Mouse (Mus musculus) MEL (cell line): ENCODE measurements around the gene Psd. TPM values are rescaled to one million over a fixed set of nuclear protein-coding genes. Genes with fewer than 3 reads are reported as not detected.

Experiments
- DNase-seq: peaks from one replicate; pipeline ENCODE4 v3.0.0; 2011; ENCODE audit warnings: low read depth, low spot score
- H3K27ac ChIP-seq: 2 replicates; pipeline ENCODE4 v1.5.1; 2012; ENCODE audit warnings: low read depth, mild to moderate bottlenecking, control low read depth, low read length, moderate library complexity; ENCODE audit not compliant: control insufficient read depth
- H3K27me3 ChIP-seq, 2 experiments: fragments of 150-350 bp in 1 of 2; sonication (generic) in 1 of 2; 2 replicates each; pipeline ENCODE4 v1.6.1; 2012; ENCODE audit warnings: low read length in 2 of 2, mild to moderate bottlenecking in 2 of 2, improper control_type of control experiment in 1 of 2, moderate library complexity in 1 of 2; ENCODE audit not compliant: insufficient read depth in 2 of 2, control insufficient read depth in 1 of 2
- H3K36me3 ChIP-seq, 2 experiments: 2 replicates each; pipeline ENCODE4 v1.6.1; 2012 to 2014; ENCODE audit warnings: low read length in 2 of 2, improper control_type of control experiment in 1 of 2, inconsistent platforms in 1 of 2, mild to moderate bottlenecking in 1 of 2; ENCODE audit not compliant: insufficient read depth in 2 of 2, control insufficient read depth in 1 of 2
- H3K4me1 ChIP-seq, 2 experiments: fragments of 150-350 bp in 1 of 2; sonication (generic) in 1 of 2; 2 replicates each; pipeline ENCODE4 v1.6.1; 2012; ENCODE audit warnings: low read length in 2 of 2, improper control_type of control experiment in 1 of 2, mild to moderate bottlenecking in 1 of 2; ENCODE audit not compliant: insufficient read depth in 2 of 2, control insufficient read depth in 1 of 2
- H3K4me3 ChIP-seq, 2 experiments: fragments of 150-350 bp in 1 of 2; sonication (generic) in 1 of 2; 2 replicates each; pipeline ENCODE4 v1.5.1; 2012; ENCODE audit warnings: low read depth in 2 of 2, low read length in 2 of 2, mild to moderate bottlenecking in 2 of 2, moderate library complexity in 2 of 2, control low read depth in 1 of 2, improper control_type of control experiment in 1 of 2; ENCODE audit not compliant: control insufficient read depth in 1 of 2, insufficient read depth in 1 of 2
- H3K79me2 ChIP-seq: 2 replicates; pipeline ENCODE4 v1.6.1; 2012; ENCODE audit warnings: mild to moderate bottlenecking, low read length, moderate library complexity; ENCODE audit not compliant: control insufficient read depth, poor library complexity, insufficient read depth
- H3K9ac ChIP-seq: 2 replicates; pipeline ENCODE4 v1.6.1; 2012; ENCODE audit warnings: low read depth, mild to moderate bottlenecking, control low read depth, low read length, moderate library complexity; ENCODE audit not compliant: control insufficient read depth, poor library complexity, severe bottlenecking
- H3K9me3 ChIP-seq: fragments of 150-350 bp; sonication (generic); replicated peaks from 2 replicates; pipeline ENCODE4 v1.6.1; 2012; ENCODE audit warnings: mild to moderate bottlenecking, low read length, improper control_type of control experiment, moderate library complexity; ENCODE audit not compliant: insufficient read depth
- BHLHE40 ChIP-seq: IDR thresholded peaks from 2 replicates; pipeline ENCODE4 v1.6.1; 2012; ENCODE audit warnings: low read depth, mild to moderate bottlenecking, inconsistent platforms, low read length, improper control_type of control experiment, borderline replicate concordance
- CTCF ChIP-seq, 3 experiments: IDR thresholded peaks in 2 of 3; conservative IDR thresholded peaks in 1 of 3; 2 replicates each; pipeline ENCODE4 v1.5.1; 2011 to 2012; ENCODE audit warnings: low read length in 3 of 3, low read depth in 2 of 3, mild to moderate bottlenecking in 2 of 3, improper control_type of control experiment in 1 of 3, inconsistent platforms in 1 of 3, mixed read lengths in 1 of 3, moderate library complexity in 1 of 3; ENCODE audit not compliant: control insufficient read depth in 1 of 3, insufficient read depth in 1 of 3, poor library complexity in 1 of 3, severe bottlenecking in 1 of 3
- GATA1 ChIP-seq: IDR thresholded peaks from 2 replicates; pipeline ENCODE4 v1.6.1; 2011; ENCODE audit warnings: low read depth, low read length, improper control_type of control experiment
- HCFC1 ChIP-seq: IDR thresholded peaks from 2 replicates; pipeline ENCODE4 v1.6.1; 2012; ENCODE audit warnings: low read depth, mild to moderate bottlenecking, inconsistent platforms, low read length, improper control_type of control experiment, moderate library complexity
- MXI1 ChIP-seq: IDR thresholded peaks from 2 replicates; pipeline ENCODE4 v1.6.1; 2011; ENCODE audit warnings: mild to moderate bottlenecking, low read depth, low read length, improper control_type of control experiment
- NRF1 ChIP-seq: IDR thresholded peaks from 2 replicates; pipeline ENCODE4 v1.6.1; 2014; ENCODE audit warnings: low read depth, mild to moderate bottlenecking, inconsistent platforms, low read length, improper control_type of control experiment, moderate library complexity; ENCODE audit not compliant: poor library complexity, insufficient read depth, severe bottlenecking
- POLR2A ChIP-seq, 2 experiments: IDR thresholded peaks; 2 replicates each; pipeline ENCODE4 v1.6.1; 2011 to 2012; ENCODE audit warnings: low read length in 2 of 2, mild to moderate bottlenecking in 2 of 2, control low read depth in 1 of 2, improper control_type of control experiment in 1 of 2, low read depth in 1 of 2, moderate library complexity in 1 of 2; ENCODE audit not compliant: control insufficient read depth in 1 of 2, insufficient read depth in 1 of 2, poor library complexity in 1 of 2
- RAD21 ChIP-seq: IDR thresholded peaks from 2 replicates; pipeline ENCODE4 v1.6.1; 2011; ENCODE audit warnings: mild to moderate bottlenecking, low read depth, low read length, improper control_type of control experiment
- SIN3A ChIP-seq: IDR thresholded peaks from 2 replicates; pipeline ENCODE4 v1.6.1; 2012; ENCODE audit warnings: low read length, improper control_type of control experiment, inconsistent platforms
- SMC3 ChIP-seq: IDR thresholded peaks from 2 replicates; pipeline ENCODE4 v1.6.1; 2011; ENCODE audit warnings: low read depth, low read length, improper control_type of control experiment
- UBTF ChIP-seq: IDR thresholded peaks from 2 replicates; pipeline ENCODE4 v1.6.1; 2012; ENCODE audit warnings: low read depth, mild to moderate bottlenecking, inconsistent platforms, low read length, improper control_type of control experiment, moderate library complexity, borderline replicate concordance; ENCODE audit not compliant: insufficient read depth
- USF1 ChIP-seq: IDR thresholded peaks from 2 replicates; pipeline ENCODE4 v1.6.1; 2014; ENCODE audit warnings: low read depth, mild to moderate bottlenecking, inconsistent platforms, low read length, improper control_type of control experiment, moderate library complexity
- ZC3H11A ChIP-seq: IDR thresholded peaks from 2 replicates; pipeline ENCODE4 v1.6.1; 2012; ENCODE audit warnings: low read depth, mild to moderate bottlenecking, inconsistent platforms, low read length, improper control_type of control experiment
- ZMIZ1 ChIP-seq: IDR thresholded peaks from 2 replicates; pipeline ENCODE4 v1.6.1; 2012; ENCODE audit warnings: low read depth, mild to moderate bottlenecking, inconsistent platforms, low read length, improper control_type of control experiment, moderate library complexity
- ZNF384 ChIP-seq: IDR thresholded peaks from 2 replicates; pipeline ENCODE4 v1.6.1; 2012; ENCODE audit warnings: low read depth, mild to moderate bottlenecking, inconsistent platforms, low read length, improper control_type of control experiment
- polyA plus RNA-seq, 2 experiments: library from polyadenylated mRNA; stranded (reverse) in 1 of 2; unstranded in 1 of 2; fragments of >175 nt in 1 of 2; fragments of >200 nt in 1 of 2; gene quantifications; 2 replicates each; pipeline versions ENCODE4 v1.2.1 to v1.2.4; 2012; ENCODE audit warnings: low replicate concordance in 2 of 2, low read depth in 1 of 2; ENCODE audit not compliant: insufficient read length in 2 of 2, insufficient read depth in 1 of 2, missing spikeins in 1 of 2
- total RNA-seq: library from RNA; depleted of rRNA; stranded (reverse); fragments of 300-350 nt; gene quantifications from 2 replicates; pipeline ENCODE4 v1.2.3, GENCODE M21; 2012; rRNA removed

Psd gene
- total and polyA plus RNA-seq, 3 experiments, result 4.5 to 17.2 TPM; not detected in 1

DNA sequence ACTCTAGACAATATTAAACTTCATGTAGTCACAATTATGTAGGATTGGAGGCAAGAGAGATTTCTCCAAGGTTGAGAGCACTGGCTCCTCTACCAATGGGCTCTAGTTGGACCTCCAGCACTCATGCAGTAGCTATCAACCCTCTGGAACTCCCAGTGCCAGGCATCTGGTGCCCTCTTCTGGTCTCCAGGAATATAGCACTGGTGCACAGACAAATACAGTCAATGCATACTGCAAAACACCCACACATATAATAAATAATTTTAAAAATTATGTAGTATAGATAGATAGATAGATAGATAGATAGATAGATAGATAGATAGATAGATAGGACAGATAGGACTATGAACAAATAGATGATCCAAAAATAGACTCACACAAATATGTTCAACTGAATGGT is 51.6 kb downstream of the Psd start:
- no peaks in the 10 kb centered on the region for H3K4me1 ChIP-seq
- H3K4me3 ChIP-seq, result no peak overlapping the region
- DNase-seq, result peak; percentile 79
- H3K9me3 ChIP-seq, result no peaks in the 10 kb centered on the region
- H3K79me2 ChIP-seq, result no peaks in the 10 kb centered on the region
- H3K27me3 ChIP-seq, result no peaks in the 10 kb centered on the region
- no peak overlapping the region for H3K9ac ChIP-seq
- no peak overlapping the region for H3K27ac ChIP-seq
- peaks cover 0 to 11% of the 10 kb centered on the region in 2 experiments; a peak in 2 of 4 replicates for H3K36me3 ChIP-seq
- TF ChIP-seq NRF1 (no peak), GATA1 (peak; percentile 52), HCFC1 (0 out of 2 replicates have a peak, but pooled peaks have one; percentile 39), MXI1 (no peak), POLR2A (IDR thresholded peaks at IDR 0.05; ENCODE audit: control insufficient read depth in 1 of 2, insufficient read depth in 1 of 2, low read depth in 1 of 2, low read length in 2 of 2, poor library complexity in 1 of 2) (no peak), SIN3A (peak; percentile 51; the same call in 1 of the 2 replicates), BHLHE40 (0 out of 2 replicates have a peak, but pooled peaks have one; percentile 45), USF1 (no peak), ZC3H11A (peak; percentile 83), RAD21 (peak; percentile 91), ZNF384 (0 out of 2 replicates have a peak, but pooled peaks have one; percentile 23), CTCF (IDR thresholded peaks at IDR 0.05 in 2 of 3, conservative IDR thresholded peaks at IDR 0.05 in 1 of 3; ENCODE audit: control insufficient read depth in 1 of 3, insufficient read depth in 1 of 3, low read depth in 2 of 3, low read length in 3 of 3, poor library complexity in 1 of 3, severe bottlenecking in 1 of 3) (peak; percentile 85 to 92 (median 86)), UBTF (no peak), ZMIZ1 (no peak), SMC3 (peak; percentile 84)

DNA sequence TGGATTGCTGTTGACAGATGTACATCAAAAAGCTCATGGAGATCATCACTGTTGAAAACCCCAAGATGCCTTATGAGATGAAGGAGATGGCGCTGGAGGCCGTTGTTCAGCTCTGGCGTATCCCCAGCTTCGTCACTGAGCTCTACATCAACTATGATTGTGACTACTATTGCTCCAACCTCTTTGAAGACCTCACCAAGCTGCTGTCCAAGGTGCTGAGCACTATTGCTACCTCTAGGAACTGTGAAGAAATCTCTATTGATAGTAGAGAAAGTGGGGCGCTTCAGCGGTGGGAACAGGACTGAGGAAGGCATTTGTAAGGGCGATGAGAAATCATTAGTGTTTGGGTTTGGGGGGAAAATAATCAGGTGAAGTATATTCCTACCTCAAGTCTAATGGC is 62.2 kb downstream of the Psd start:
- Histone ChIP-seq H3K4me3 (no peak overlapping the region), H3K4me1 (no peaks in the 10 kb centered on the region), H3K27me3 (no peaks in the 10 kb centered on the region), H3K36me3 (peaks cover 0 to 11% of the 10 kb centered on the region in 2 experiments; a peak in 2 of 4 replicates), H3K9ac (no peak overlapping the region), H3K9me3 (no peaks in the 10 kb centered on the region), H3K79me2 (no peaks in the 10 kb centered on the region), H3K27ac (no peak overlapping the region)
- TF ChIP-seq SIN3A (peak; percentile 62), POLR2A (IDR thresholded peaks at IDR 0.05; ENCODE audit: control insufficient read depth in 1 of 2, insufficient read depth in 1 of 2, low read depth in 1 of 2, low read length in 2 of 2, poor library complexity in 1 of 2) (no peak)
- peak; percentile 69 for DNase-seq

Other genes with a start within 250 kb of the Psd start
- 1.2 and 1.4 TPM in 2 replicates for gene Elovl3, start 195.3 kb downstream of the Psd start, total RNA-seq
- gene Elovl3, start 195.3 kb downstream of the Psd start, polyA plus RNA-seq, result 1 to 10 TPM in 1 of 2 experiments, not detected in 1; 2.3 TPM
- 0.08 and 0.10 TPM in 2 replicates for gene Pitx3, start 178.8 kb downstream of the Psd start, total RNA-seq
- gene Pitx3, start 178.8 kb downstream of the Psd start, polyA plus RNA-seq, result under 1 TPM in 1 of 2 experiments, not detected in 1; 0.28 TPM
- 20.1 and 23.7 TPM in 2 replicates for gene Gbf1, start 174.6 kb downstream of the Psd start, total RNA-seq
- 100 to 1,000 TPM in 1 of 2 experiments, 10 to 100 TPM in 1; 54.1 to 400 TPM for gene Gbf1, start 174.6 kb downstream of the Psd start, polyA plus RNA-seq
- gene Nfkb2, start 22.8 kb downstream of the Psd start, total RNA-seq, result 25.3 and 27.2 TPM in 2 replicates
- gene Nfkb2, start 22.8 kb downstream of the Psd start, polyA plus RNA-seq, result 10 to 100 TPM in 1 of 2 experiments, not detected in 1; 43.0 TPM
- gene Fbxl15, start 1.0 kb upstream of the Psd start, total RNA-seq, result 12.1 and 12.7 TPM in 2 replicates
- 10 to 100 TPM in 1 of 2 experiments, not detected in 1; 13.2 TPM for gene Fbxl15, start 1.0 kb upstream of the Psd start, polyA plus RNA-seq
- gene Cuedc2, start 11.5 kb upstream of the Psd start, total RNA-seq, result 270 and 302 TPM in 2 replicates
- gene Cuedc2, start 11.5 kb upstream of the Psd start, polyA plus RNA-seq, result 100 to 1,000 TPM; 251 to 297 TPM
- 4.7 and 5.5 TPM in 2 replicates for gene Mfsd13a, start 14.0 kb upstream of the Psd start, total RNA-seq
- 10 to 100 TPM in 1 of 2 experiments, not detected in 1; 45.9 TPM for gene Mfsd13a, start 14.0 kb upstream of the Psd start, polyA plus RNA-seq
- 0.50 and 0.78 TPM in 2 replicates for gene 2310034G01Rik, start 23.1 kb upstream of the Psd start, total RNA-seq
- under 1 TPM in 1 of 2 experiments, not detected in 1; 0.95 TPM for gene 2310034G01Rik, start 23.1 kb upstream of the Psd start, polyA plus RNA-seq
- gene Actr1a, start 68.6 kb upstream of the Psd start, total RNA-seq, result 140 TPM in 2 replicates
- gene Actr1a, start 68.6 kb upstream of the Psd start, polyA plus RNA-seq, result 100 to 1,000 TPM; 193 to 530 TPM
- 11.4 and 13.7 TPM in 2 replicates for gene Sufu, start 69.7 kb upstream of the Psd start, total RNA-seq
- gene Sufu, start 69.7 kb upstream of the Psd start, polyA plus RNA-seq, result 10 to 100 TPM in 1 of 2 experiments, not detected in 1; 42.5 TPM
- 19.1 and 21.2 TPM in 2 replicates for gene Trim8, start 174.5 kb upstream of the Psd start, total RNA-seq
- 10 to 100 TPM in 1 of 2 experiments, not detected in 1; 57.2 TPM for gene Trim8, start 174.5 kb upstream of the Psd start, polyA plus RNA-seq
- 62.4 and 74.8 TPM in 2 replicates for gene Arl3, start 246.0 kb upstream of the Psd start, total RNA-seq
- 100 to 1,000 TPM in 1 of 2 experiments, not detected in 1; 123 TPM for gene Arl3, start 246.0 kb upstream of the Psd start, polyA plus RNA-seq
- 16.1 and 20.3 TPM in 2 replicates for gene Sfxn2, start 246.2 kb upstream of the Psd start, total RNA-seq
- gene Sfxn2, start 246.2 kb upstream of the Psd start, polyA plus RNA-seq, result 10 to 100 TPM; 21.2 to 36.6 TPM